ENCODE assay signal across 17 mouse cellular contexts in genomic region chr6:80622676-80623334, GRCm38 (mm10).
A peak's percentile ranks its signal among the peaks of the same experiment; 100 is the strongest.
DNase-seq lines count a peak whose midpoint lies in the region; ATAC-seq lines count a peak whose summit lies in the region.
"Had no signal": no experiment of that assay in that cellular context is flagged by ENCODE, and none has a peak within 500 bp of the region (broad histone marks: within the 10 kb centered on the region; RNA-seq: fewer than 3 reads in every experiment).

No protein-coding gene starts in this region.

- no peaks in the 10 kb centered on the region for H3K9me3 ChIP-seq in hindbrain, embryonic 16.5 days (ENCODE audit: control insufficient read depth, low read length)
- H3K9me3 ChIP-seq in hindbrain, embryonic 12.5 days (replicated peaks) = no peaks in the 10 kb centered on the region

- H3K9ac ChIP-seq in hindbrain, embryonic 16.5 days (ENCODE audit: low read depth, low read length) = no peak overlapping the region
- no peak overlapping the region for H3K9ac ChIP-seq in hindbrain, embryonic 12.5 days
- H3K9ac ChIP-seq: lung, embryonic 14.5 days had no signal

- H3K27ac ChIP-seq in hindbrain, embryonic 16.5 days (ENCODE audit: low read depth, low read length) = no peak overlapping the region
- H3K27ac ChIP-seq in hindbrain, embryonic 12.5 days = no peak overlapping the region

- DNase-seq in cerebellum, adult 9-10 months = peak; percentile 1
- no peak for DNase-seq in cerebellum, adult 11-12 months
- peak; percentile 72 for DNase-seq in brain, embryonic 18.5 days (ENCODE audit: low read depth, low spot score)
- peak; percentile 76 for DNase-seq in layer of hippocampus, adult 9-11 months
- no peak for DNase-seq in B cell, adult 2 months
- no peak for DNase-seq in gastrocnemius, adult 8-10 months (ENCODE audit: low spot score in 2 of 2)
- DNase-seq: adrenal gland, postnatal 10 days; gastrocnemius, postnatal 10 days; heart, postnatal 10 days; kidney, adult 2 months; kidney, postnatal 36 days; lung, embryonic 14.5 days; midbrain, embryonic 14.5 days had no signal

- no peak overlapping the region for H3K4me3 ChIP-seq in hindbrain, embryonic 16.5 days (ENCODE audit: low read length)
- H3K4me3 ChIP-seq in hindbrain, embryonic 12.5 days = no peak overlapping the region

- WGBS in hindbrain, embryonic 16.5 days = 81% methylated on average over 6 of the region's 6 CpGs
- 88% methylated on average over 6 of the region's 6 CpGs for WGBS in hindbrain, embryonic 12.5 days

- no peak overlapping the region for H3K4me2 ChIP-seq in hindbrain, embryonic 16.5 days (ENCODE audit: low read length)
- H3K4me2 ChIP-seq in hindbrain, embryonic 12.5 days (replicated peaks) = no peak overlapping the region
- H3K4me2 ChIP-seq: liver, embryonic 11.5 days; lung, embryonic 14.5 days had no signal

- no peaks in the 10 kb centered on the region for H3K4me1 ChIP-seq in hindbrain, embryonic 16.5 days (ENCODE audit: control insufficient read depth, insufficient read depth, low read depth, low read length)
- no peaks in the 10 kb centered on the region for H3K4me1 ChIP-seq in hindbrain, embryonic 12.5 days

- peak; percentile 45; the same call in 1 of the 2 replicates for ATAC-seq in hindbrain, embryonic 16.5 days
- no peak for ATAC-seq in hindbrain, embryonic 12.5 days (ENCODE audit: low FRiP score)

- H3K36me3 ChIP-seq in hindbrain, embryonic 16.5 days (ENCODE audit: control insufficient read depth, insufficient read depth, low read length) = no peaks in the 10 kb centered on the region
- no peaks in the 10 kb centered on the region for H3K36me3 ChIP-seq in hindbrain, embryonic 12.5 days

- no peaks in the 10 kb centered on the region for H3K27me3 ChIP-seq in hindbrain, embryonic 16.5 days (replicated peaks; ENCODE audit: control insufficient read depth, insufficient read depth, low read length)
- H3K27me3 ChIP-seq in hindbrain, embryonic 12.5 days = no peaks in the 10 kb centered on the region
- H3K27me3 ChIP-seq: CH12.LX had no signal

Comparison
In these comparisons a context has a peak if more than half of its experiments do, and no peak if none do; other contexts are left out.
1. DNase-seq: peak in cerebellum, adult 9-10 months (single experiment), brain, embryonic 18.5 days (single experiment) and layer of hippocampus, adult 9-11 months (single experiment); none in cerebellum, adult 11-12 months (single experiment), B cell, adult 2 months (0 of 2) and gastrocnemius, adult 8-10 months (0 of 2).